Mouse (Mus musculus): ENCODE measurements around the gene Prkch. TPM values are rescaled to one million over a fixed set of nuclear protein-coding genes. Genes with fewer than 3 reads are reported as not detected.

The Prkch gene
- polyA plus RNA-seq, 1 experiment from 2014 or later = 4.0 TPM

GRCm38 (mm10) chr12:73607381-73608064 is 22.9 kb downstream of the Prkch start:
- 66% methylated on average over 13 of the region's 13 CpGs for WGBS

DNA sequence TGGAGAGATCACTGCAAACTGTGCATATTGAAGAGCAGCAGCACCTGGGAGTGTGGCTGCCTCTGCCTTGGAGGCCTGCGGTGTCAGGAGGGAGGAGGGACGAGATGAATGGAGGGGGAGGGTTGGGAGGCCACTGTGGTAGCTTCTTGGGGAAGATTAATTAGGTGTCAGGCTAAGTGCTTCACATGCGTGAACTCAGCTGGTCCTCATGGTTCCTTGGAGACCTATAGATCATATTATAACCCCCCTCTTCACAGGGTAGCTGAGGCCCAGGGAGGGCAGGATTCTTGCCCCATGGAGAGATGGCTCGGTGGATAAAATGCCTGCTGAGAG is 23.4 kb downstream of the Prkch start:
- WGBS = 12% methylated on average over 4 of the region's 4 CpGs
- Histone ChIP-seq H3K9me3 (replicated peaks) (no peaks in the 10 kb centered on the region), H3K36me3 (no peaks in the 10 kb centered on the region), H3K4me1 (peaks cover 21% of the 10 kb centered on the region), H3K27ac (replicated peaks) (no peak overlapping the region), H3K4me3 (no peak overlapping the region), H3K27me3 (ENCODE audit: low read depth, poor library complexity, severe bottlenecking) (peaks cover 30% of the 10 kb centered on the region)
- no peak for DNase-seq (ENCODE audit: low spot score)

More at GRCm38 (mm10) chr12:73607381-73608064, 22.9 kb downstream of the Prkch start:
- Histone ChIP-seq H3K27ac (replicated peaks) (no peak overlapping the region), H3K36me3 (no peaks in the 10 kb centered on the region), H3K4me1 (peaks cover 21% of the 10 kb centered on the region), H3K9me3 (replicated peaks) (no peaks in the 10 kb centered on the region), H3K4me3 (no peak overlapping the region), H3K27me3 (ENCODE audit: low read depth, poor library complexity, severe bottlenecking) (peaks cover 35% of the 10 kb centered on the region)
- DNase-seq (ENCODE audit: low spot score) = no peak

DNA sequence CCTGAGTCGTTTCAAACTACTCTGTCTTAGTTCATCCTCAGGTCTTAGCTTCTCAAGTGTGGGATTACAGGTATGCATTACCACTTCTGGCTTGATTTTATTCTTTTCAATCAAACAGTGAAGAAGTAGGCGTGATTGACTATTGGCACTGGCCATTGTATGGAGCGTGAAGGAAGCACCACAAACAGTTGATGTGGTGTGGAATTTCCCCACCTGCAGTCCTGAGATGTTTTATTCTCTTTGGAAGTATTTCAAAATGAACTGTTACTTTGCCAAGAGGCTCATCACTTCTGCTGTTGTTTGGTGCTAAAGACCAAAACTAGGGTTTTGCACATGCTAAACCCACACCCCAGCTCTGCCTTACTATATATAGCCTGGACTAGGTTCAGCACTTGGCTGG is 24.7 kb downstream of the Prkch start:
- no peak for DNase-seq (ENCODE audit: low spot score)
- Histone ChIP-seq H3K9me3 (replicated peaks) (no peaks in the 10 kb centered on the region), H3K4me3 (no peak overlapping the region), H3K27ac (replicated peaks) (no peak overlapping the region), H3K4me1 (peaks cover 21% of the 10 kb centered on the region), H3K27me3 (ENCODE audit: low read depth, poor library complexity, severe bottlenecking) (peaks cover 21% of the 10 kb centered on the region), H3K36me3 (no peaks in the 10 kb centered on the region)
- 87% methylated on average over 3 of the region's 3 CpGs for WGBS

DNA sequence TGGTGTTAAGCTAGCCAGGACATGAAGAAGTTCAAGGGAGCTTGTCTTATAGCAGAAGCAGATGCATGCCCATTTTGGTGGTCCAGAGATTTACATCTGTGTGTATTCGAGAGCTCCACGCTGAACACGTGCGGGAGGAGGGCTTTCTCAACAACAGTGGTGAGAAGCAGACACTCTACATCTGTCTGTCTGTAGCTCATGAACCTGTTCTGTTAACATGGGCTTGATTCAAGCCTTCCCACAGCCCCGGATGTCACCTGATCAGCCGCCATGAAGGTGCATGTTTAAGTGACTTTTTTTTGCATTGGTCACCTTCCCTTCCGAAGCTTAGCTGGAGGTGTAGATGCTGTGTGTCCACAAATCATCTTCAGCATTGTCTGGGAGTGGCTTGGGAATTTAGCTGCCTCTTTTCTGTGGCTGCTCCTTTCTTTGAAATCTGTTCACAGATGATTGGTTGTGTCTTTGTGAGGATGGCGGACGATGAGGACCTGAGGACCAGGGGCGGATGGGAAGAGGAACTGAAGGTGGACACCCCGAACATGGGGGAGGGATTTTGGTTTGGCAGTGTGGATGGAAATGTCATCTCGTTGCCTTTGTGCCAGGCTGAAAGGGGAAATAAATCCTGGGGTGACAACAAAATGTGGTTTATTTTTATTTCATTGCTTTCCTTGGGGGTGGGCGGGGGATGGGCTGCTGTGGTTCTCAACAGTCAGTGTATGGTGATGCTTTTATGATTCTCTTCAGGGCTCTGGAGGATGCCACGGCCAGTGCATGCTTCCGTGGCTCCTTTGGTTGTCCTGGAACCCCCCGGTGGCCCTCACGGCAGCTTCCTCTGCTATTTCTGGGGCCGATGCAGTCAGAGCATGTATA is 25.3 kb downstream of the Prkch start:
- no peak for DNase-seq (ENCODE audit: low spot score)
- Histone ChIP-seq H3K36me3 (no peaks in the 10 kb centered on the region), H3K4me1 (peaks cover 21% of the 10 kb centered on the region), H3K27me3 (ENCODE audit: low read depth, poor library complexity, severe bottlenecking) (peaks cover 21% of the 10 kb centered on the region), H3K9me3 (replicated peaks) (no peaks in the 10 kb centered on the region), H3K27ac (replicated peaks) (no peak overlapping the region), H3K4me3 (no peak overlapping the region)
- 83% methylated on average over 18 of the region's 18 CpGs for WGBS

GRCm38 (mm10) chr12:73610831-73611370 is 26.3 kb downstream of the Prkch start:
- WGBS = 88% methylated on average over 8 of the region's 8 CpGs
- H3K27me3 ChIP-seq (ENCODE audit: low read depth, poor library complexity, severe bottlenecking) = peaks cover 21% of the 10 kb centered on the region
- no peaks in the 10 kb centered on the region for H3K36me3 ChIP-seq
- H3K27ac ChIP-seq (replicated peaks) = no peak overlapping the region
- no peak overlapping the region for H3K4me3 ChIP-seq
- H3K9me3 ChIP-seq (replicated peaks) = no peaks in the 10 kb centered on the region
- DNase-seq (ENCODE audit: low spot score) = no peak
- H3K4me1 ChIP-seq = peaks cover 21% of the 10 kb centered on the region

GRCm38 (mm10) chr12:73611741-73612140 is 27.1 kb downstream of the Prkch start:
- no peaks in the 10 kb centered on the region for H3K9me3 ChIP-seq (replicated peaks)

GRCm38 (mm10) chr12:73613183-73613582 is 28.6 kb downstream of the Prkch start:
- H3K36me3 ChIP-seq = no peaks in the 10 kb centered on the region
- 90% methylated on average over 6 of the region's 6 CpGs for WGBS
- no peaks in the 10 kb centered on the region for H3K9me3 ChIP-seq (replicated peaks)
- no peak overlapping the region for H3K27ac ChIP-seq (replicated peaks)
- H3K4me3 ChIP-seq = no peak overlapping the region
- peaks cover 10% of the 10 kb centered on the region for H3K4me1 ChIP-seq
- no peak for DNase-seq (ENCODE audit: low spot score)
- H3K27me3 ChIP-seq (ENCODE audit: low read depth, poor library complexity, severe bottlenecking) = peaks cover 3% of the 10 kb centered on the region; the same call in 1 of the 2 replicates

More at GRCm38 (mm10) chr12:73611741-73612140, 27.1 kb downstream of the Prkch start:
- H3K4me1 ChIP-seq = peaks cover 21% of the 10 kb centered on the region
- DNase-seq (ENCODE audit: low spot score) = no peak
- H3K27me3 ChIP-seq (ENCODE audit: low read depth, poor library complexity, severe bottlenecking) = peaks cover 17% of the 10 kb centered on the region
- no peaks in the 10 kb centered on the region for H3K36me3 ChIP-seq
- H3K4me3 ChIP-seq = no peak overlapping the region
- no peak overlapping the region for H3K27ac ChIP-seq (replicated peaks)
- WGBS = 88% methylated on average over 3 of the region's 3 CpGs

DNA sequence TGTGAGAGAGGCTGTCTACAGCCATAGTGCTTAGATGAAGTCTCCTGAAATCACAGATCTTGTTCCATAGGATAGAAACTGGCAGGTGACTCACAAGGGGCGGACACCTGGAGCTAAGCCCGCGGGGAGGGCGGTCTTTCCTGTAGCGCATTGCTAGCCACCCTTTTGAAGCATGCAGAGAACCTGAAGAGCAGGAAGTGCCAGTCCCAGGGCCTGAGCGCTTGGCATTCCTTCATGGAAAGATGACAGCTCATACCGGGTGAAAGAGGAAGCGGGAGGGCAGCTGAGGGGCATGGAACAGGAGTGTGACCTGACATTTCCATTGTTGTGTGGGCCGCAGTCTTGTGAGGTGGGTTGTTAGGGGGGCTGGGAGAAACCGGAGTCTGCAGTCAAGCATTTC is 33.1 kb downstream of the Prkch start:
- no peak overlapping the region for H3K4me3 ChIP-seq
- H3K27me3 ChIP-seq (ENCODE audit: low read depth, poor library complexity, severe bottlenecking) = no peaks in the 10 kb centered on the region
- no peaks in the 10 kb centered on the region for H3K4me1 ChIP-seq
- no peaks in the 10 kb centered on the region for H3K36me3 ChIP-seq
- WGBS = 53% methylated on average over 10 of the region's 10 CpGs
- DNase-seq (ENCODE audit: low spot score) = no peak
- H3K27ac ChIP-seq (replicated peaks) = no peak overlapping the region
- no peaks in the 10 kb centered on the region for H3K9me3 ChIP-seq (replicated peaks)

DNA sequence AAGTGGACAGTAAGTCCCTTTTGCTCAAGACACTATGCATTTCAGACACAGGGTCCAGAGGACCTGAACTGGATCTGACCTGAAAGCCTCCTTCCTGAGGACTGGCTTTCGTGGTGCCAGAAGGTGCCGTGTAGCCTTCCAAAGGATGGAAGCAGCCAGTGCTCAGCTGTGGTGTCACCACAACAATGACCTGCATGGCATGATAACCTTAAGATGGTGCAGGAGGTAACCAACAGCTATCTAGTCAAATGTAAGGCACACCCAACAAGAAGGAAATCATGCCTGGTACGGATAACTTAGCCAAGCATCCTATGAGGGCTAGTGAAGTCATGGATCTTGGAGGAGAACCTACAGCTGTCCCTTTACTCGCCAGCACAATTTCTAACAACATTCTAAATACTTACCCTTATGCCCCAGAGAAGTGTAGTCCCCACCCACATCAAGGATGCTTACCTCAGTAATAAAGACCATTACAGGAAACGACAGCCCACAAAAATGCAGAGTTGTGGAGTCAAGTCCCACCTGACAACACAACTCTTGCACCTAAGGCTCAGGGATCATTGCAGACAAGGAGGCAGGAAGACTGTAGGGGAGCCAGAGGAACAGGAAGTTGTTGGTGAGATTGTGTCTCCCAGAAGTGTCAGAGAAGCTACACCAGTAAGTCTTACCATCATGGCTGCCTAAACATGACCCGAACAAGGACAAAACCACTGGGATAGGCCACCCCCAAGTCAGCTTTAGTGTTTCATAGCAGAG is 40.9 kb downstream of the Prkch start:
- DNase-seq (ENCODE audit: low spot score) = no peak
- WGBS = 89% methylated on average over 6 of the region's 6 CpGs
- H3K36me3 ChIP-seq = no peaks in the 10 kb centered on the region

GRCm38 (mm10) chr12:73627902-73628301 is 43.3 kb downstream of the Prkch start:
- no peaks in the 10 kb centered on the region for H3K27me3 ChIP-seq (ENCODE audit: low read depth, poor library complexity, severe bottlenecking)
- no peak overlapping the region for H3K27ac ChIP-seq (replicated peaks)
- WGBS = 90% methylated on average over 14 of the region's 14 CpGs
- no peak for DNase-seq (ENCODE audit: low spot score)
- H3K4me1 ChIP-seq = peaks cover 7% of the 10 kb centered on the region
- no peaks in the 10 kb centered on the region for H3K9me3 ChIP-seq (replicated peaks)
- no peak overlapping the region for H3K4me3 ChIP-seq
- no peaks in the 10 kb centered on the region for H3K36me3 ChIP-seq

More for the DNA sequence above, 40.9 kb downstream of the Prkch start:
- no peak overlapping the region for H3K4me3 ChIP-seq
- no peak overlapping the region for H3K27ac ChIP-seq (replicated peaks)
- no peaks in the 10 kb centered on the region for H3K9me3 ChIP-seq (replicated peaks)
- no peaks in the 10 kb centered on the region for H3K27me3 ChIP-seq (ENCODE audit: low read depth, poor library complexity, severe bottlenecking)
- H3K4me1 ChIP-seq = no peaks in the 10 kb centered on the region

DNA sequence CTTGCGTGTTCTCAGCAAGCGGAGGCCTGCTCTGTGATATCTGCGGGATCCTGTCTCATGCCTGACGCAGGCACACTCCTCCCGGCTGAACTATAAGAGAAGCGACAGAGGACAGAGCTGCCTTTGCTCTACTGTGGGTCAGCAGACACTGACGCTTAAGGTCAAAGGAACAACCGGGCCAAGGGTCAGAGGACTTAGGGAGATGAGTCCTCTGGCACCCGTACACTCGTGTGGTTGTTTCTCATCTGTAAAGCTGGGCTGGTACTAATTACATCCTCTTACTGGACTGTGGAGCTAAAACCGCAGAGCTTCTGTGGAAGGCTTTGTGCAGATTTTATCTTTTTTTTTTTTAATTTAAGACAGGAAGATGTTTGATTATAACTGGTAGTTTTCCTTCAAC is 46.0 kb downstream of the Prkch start:
- 74% methylated on average over 11 of the region's 11 CpGs for WGBS
- peaks cover 10% of the 10 kb centered on the region for H3K4me1 ChIP-seq

GRCm38 (mm10) chr12:73631148-73631547 is 46.6 kb downstream of the Prkch start:
- DNase-seq (ENCODE audit: low spot score) = no peak
- WGBS = 83% methylated on average over 11 of the region's 11 CpGs
- no peaks in the 10 kb centered on the region for H3K27me3 ChIP-seq (ENCODE audit: low read depth, poor library complexity, severe bottlenecking)
- H3K27ac ChIP-seq (replicated peaks) = no peak overlapping the region
- H3K4me3 ChIP-seq = no peak overlapping the region
- H3K36me3 ChIP-seq = no peaks in the 10 kb centered on the region
- no peaks in the 10 kb centered on the region for H3K9me3 ChIP-seq (replicated peaks)
- peaks cover 10% of the 10 kb centered on the region for H3K4me1 ChIP-seq

More for the DNA sequence above, 46.0 kb downstream of the Prkch start:
- Histone ChIP-seq H3K9me3 (replicated peaks) (no peaks in the 10 kb centered on the region), H3K4me3 (no peak overlapping the region), H3K36me3 (no peaks in the 10 kb centered on the region), H3K27me3 (ENCODE audit: low read depth, poor library complexity, severe bottlenecking) (no peaks in the 10 kb centered on the region), H3K27ac (replicated peaks) (no peak overlapping the region)
- no peak for DNase-seq (ENCODE audit: low spot score)

Data from midbrain, embryonic 10.5 days (tissue).